Mouse (Mus musculus) 3T3-L1 (cell line): Measurements from ENCODE around the gene Bmp8b.
"Not testable (repeated sequence)": the region's sequence is repeated elsewhere in the genome, so short reads cannot be mapped to it uniquely, and the experiment has no call there.

Experiments
- DNase-seq: peaks from one replicate; pipeline ENCODE4 v3.0.0-alpha.2; 2015; ENCODE audit warnings: low read depth, low spot score

The Bmp8b gene

DNA sequence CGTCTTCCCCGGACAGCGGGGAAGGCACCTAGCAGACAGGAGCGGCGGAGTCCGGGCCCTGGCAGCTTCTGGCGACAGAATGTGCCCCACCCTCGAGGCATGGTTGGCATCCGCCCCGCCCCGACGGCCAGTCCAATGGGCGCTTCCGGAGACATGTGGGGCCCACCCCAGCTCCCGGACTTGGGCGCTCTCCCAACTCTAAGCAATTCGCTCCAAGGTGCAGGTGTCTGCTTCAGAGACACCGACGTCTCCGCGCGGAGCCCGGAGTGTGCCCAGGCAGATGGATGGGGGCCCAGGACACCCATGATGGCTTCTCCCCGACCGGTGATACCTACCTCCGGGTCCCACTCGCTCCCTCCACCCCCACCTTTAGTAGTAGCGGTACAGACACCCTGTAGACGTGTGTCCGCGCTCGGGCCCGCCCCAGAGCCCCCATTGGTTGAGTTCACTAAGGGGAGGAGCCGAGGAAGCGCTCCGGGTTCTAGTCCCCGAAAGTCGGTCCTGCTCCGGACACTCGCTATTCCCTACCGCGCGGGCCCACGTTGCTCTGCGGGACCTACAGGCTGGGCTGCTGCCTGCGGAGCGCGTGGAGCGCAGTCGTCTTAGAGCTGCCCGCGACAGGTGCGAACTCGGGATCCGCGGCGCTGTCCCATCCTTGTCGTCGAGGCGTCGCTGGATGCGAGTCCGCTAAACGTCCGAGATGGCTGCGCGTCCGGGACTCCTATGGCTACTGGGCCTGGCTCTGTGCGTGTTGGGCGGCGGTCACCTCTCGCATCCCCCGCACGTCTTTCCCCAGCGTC lies at the start of gene Bmp8b:
Gene Bmp8b, plus strand, starts transcription at position 515 of the 800 bp plus-strand sequence.
- DNase-seq: no peak

DNA sequence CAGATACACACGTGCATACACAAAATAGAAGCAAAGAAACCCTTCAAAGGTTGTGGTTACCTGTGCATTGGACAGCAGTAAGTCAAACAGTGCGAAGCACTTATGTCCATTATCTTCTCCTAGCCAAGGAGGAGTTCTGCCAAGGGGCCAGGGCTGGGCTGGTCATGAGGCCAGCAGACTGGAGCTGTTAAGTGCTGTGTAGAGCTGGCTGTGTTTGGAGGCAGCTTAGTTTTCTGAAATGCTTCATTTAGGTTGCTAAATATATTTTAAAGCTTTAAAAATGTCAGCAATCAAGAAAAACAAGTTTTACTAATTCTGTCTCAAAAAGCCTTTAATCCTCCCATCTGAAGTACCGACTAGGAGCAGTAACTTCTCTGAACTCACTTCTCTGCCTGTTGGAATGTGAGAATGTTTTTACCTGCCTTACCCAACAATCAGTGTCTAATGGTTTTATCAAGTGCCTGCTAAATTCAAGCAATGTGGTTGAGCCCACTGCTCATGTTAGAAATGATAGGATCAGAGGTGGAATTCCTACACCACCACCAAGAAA lies 48.3 kb upstream of the Bmp8b start:
- no peak for DNase-seq

DNA sequence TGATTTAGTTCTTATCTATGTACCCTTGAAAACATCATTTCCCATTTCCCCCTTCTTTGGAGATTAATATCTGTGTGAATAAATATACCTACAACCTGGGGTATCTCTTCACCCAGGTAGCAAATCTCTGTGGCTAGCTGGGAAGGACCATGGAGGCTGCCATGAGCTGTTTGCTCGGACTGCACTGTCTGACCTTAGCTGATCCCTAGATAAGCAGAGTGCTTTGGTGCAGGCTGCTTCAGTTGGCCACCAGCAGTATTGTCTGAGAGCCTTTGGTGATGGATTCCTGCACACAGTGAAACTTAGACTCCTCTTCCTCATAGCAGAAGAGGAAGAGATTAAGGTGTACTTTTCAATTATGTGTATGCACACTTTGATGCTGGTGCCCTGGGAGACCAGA lies 47.0 kb upstream of the Bmp8b start:
- no peak for DNase-seq

DNA sequence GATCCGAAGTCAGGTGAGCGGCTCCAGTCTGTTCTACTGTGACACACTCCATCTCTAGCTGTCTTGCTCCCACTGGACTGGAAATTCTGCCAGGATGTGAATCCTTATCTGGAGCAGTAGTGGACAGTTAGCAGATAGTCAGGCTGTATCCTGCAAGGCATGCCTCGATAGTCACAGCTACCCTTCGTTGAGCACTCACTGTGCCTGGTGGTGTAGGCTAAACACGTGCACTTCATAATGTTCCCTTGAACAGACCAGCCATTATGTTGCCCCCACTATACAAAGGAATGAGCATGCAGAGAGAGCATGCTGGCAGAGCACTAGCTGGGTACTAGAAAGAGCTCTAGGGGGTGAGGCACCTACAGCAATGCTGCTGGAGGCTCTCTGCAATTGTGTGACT lies 43.2 kb upstream of the Bmp8b start:
- no peak for DNase-seq

DNA sequence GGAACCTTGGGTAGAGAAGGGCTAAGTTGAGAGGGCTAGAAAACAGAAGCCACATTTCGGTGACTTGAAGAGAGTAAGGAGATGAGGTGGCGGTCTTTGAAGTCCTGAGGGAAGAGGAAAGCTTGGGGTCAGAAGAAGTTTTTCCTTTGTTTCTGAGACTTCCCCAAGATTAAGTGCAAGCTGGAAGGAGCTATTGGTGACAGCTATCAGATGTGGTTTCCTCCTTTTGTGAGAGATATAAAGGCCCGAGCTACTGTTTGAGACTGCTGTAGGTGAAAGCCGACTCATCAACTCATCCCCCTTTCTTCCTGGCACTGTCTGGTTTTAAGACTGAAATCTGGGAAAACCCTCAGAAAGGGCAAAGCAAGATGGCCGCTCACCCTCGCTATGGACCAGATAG lies 36.3 kb upstream of the Bmp8b start:
- no peak for DNase-seq

DNA sequence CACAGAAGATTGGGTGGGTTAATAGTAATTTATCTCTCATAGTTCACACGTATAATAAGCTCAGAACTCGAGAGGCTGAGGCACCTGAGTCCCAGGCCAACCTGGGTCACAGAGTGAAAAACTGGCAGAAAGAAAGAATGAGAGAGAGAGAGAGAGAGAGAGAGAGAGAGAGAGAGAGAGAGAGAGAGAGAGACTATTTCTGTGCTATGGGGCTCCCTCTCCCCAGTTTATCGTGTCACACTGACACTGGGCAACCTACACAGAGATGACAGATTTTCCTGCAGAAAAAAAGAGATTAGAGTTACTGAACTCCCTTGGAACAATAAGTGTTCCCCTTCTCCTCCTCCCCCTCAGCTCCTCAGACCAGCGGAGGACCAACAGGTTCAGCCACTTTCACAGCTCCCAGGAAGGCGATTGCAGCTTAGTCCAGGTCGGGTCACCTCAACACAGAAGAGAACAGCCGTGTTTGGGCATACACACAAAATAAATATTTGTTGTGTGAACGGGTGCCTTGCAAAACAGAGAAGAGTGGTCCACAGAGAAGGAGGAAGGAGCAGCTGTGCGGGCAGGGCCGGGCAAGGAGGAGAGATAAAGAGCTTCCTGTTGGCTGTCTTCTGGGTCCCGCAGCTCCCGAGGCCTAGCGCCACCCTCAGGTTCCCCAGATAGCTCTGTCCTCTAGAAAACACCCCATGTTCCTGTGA lies 33.5 kb upstream of the Bmp8b start:
- DNase-seq: peak; percentile 24

DNA sequence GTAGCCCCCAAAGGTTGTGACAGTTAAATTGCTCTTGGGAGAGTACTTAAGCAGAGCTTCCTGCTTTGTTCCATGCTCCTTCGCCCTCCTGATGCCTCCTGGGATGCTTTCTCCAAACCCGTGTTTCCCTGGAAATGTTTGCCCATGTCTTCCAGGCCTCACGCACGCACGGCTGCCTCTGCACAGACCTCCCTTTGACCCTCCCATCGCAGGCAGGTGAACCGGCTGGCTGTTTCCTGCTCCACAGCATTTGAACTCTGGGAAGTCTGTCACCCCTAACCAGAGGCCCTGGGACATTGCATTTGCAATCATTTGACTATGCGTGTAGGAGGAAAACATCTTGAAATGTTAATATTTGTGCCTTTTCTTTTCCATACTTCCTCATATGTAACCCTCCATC lies 28.0 kb upstream of the Bmp8b start:
- no peak for DNase-seq

DNA sequence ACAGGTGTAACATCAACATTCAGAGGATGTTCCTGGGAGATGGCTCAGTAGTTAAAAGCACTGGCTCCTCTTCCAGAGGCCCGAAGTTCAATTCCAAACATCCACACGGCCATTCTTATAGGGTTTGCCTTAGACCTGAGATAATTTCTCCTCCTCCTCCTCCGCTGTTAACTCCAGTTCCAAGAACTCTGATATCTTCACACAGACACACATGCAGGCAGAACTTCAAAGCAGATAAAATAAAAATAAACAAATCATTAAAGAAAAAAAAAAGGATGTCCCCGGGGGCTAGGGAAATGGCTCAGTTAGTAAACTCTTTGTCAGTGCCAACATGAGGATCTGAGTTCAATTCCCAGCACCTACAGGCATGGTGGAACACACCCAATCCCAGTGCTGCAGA lies 26.7 kb upstream of the Bmp8b start:
- DNase-seq: no peak

DNA sequence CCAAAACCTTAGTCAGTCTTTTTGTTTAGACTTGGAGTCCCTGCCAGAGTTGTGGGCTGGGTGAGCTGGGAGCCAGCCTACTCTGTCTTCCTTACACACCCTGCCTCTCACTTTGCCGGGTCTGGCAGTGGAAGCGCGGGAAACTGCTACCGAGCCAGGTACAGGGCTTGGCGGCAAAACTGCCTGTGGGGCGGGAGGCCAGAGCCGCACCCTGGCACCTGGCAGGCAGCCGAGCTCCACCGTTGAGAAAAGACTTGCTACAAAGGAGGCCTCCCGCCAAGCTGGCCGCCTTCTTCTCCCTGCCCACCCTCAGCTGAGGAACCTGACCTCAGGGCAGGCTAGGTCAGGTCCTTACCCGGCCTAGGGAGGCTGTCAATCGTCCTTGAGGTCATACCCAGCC lies 24.2 kb upstream of the Bmp8b start:
- no peak for DNase-seq

DNA sequence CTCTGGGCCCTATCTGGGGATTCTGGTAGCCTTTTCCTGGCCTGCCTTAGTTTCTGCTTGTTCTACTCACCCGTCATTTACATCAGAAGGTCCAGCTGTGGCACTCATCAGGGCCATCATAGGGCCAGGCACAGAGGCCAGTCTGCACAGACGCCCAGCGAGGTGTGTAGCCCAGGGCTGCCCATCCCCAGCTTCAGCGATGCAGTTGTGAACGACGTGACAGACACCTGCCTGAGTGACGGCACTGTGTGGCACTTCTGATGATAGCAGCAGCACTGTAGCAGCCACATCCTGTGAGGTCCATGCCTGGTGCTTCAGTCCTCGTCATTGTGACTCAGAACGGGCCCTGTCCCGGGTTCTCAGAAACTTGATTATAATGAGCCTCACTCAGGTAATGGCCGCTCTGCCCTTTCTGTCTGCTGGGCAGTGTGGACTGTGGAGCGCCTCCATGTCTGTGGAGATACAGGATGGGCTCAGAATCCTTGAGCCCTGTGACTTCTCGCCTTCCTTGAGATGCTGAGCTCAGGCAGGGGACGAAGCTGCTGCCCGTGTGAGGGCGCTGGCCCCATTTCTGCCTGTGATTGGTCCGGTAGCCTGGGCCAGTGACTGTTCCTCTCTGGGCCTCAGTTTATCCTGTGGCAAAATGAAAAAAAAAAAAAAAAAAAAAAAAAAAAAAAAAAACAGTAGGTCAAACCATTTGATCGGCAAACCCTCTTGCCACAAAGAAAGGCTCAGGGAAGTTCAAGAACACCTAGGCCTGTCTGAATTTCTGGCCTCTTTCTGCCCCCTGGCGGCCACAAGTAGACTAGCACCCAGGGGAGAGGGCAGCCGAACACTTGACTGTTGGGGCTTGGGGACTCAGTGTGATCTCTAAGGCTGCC lies 22.4 kb upstream of the Bmp8b start:
- peak; percentile 66 for DNase-seq

DNA sequence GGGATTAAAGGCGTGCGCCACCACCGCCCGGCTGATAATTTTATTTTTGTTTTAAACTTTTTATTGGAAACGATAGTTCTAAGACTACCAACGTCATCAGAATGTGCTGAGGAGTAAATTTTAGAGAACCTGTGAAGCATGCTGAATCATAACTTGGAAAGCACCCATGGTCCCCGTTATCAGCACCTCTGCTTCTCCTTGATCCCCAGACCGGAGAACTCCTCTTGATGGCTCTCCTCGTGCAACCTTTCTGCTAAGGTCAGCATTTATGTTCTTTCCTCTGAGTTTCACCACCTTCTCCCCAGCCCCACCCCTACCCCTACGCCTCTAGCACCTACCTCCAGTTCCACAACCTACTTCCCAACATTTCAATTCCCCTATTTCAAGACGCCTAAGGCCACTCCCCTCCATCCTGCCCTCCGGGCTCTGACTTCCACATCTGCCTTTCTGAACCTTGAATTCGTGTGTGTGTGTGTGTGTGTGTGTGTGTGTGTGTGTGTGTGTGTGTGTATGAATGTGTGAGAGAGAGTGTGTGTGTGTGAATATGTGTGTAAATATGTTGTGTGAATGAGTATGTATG lies 21.6 kb upstream of the Bmp8b start:
- DNase-seq: no peak

DNA sequence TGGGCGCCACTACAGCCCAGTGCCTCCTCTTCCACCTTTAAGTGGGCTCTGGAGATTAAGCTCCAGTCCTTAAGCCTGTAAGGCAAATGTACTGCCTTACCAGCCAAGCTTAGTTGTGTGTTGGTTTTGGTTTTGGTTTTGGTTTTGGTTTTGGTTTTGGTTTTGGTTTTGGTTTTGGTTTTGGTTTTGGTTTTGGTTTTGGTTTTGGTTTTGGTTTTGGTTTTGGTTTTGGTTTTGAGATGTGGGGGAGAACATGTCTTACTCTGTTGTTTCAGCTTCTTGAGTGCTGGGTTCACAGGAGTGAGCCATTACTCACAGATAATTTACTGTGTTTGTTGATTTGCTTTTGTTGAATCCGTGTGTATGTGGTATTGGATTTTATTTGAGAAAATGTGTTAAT lies 19.7 kb upstream of the Bmp8b start:
- DNase-seq: no peak

DNA sequence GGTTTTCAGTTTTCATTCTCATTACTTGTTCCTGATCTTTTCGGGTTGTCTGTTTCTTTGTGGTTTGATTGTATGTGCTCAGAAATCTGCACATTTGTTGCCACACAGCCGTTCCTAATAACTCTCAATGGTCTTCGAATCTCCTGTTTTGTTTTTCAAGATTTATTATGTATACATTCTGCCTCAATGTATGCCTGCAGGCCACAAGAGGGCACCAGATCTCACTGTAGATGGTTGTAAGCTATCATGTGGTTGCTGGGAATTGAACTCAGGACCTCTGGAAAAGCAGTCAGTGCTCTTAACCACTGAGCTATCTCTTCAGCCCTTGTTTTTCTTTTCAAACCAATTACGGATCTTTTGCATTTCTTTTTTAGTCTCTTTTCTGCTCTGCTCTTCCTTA lies 18.6 kb upstream of the Bmp8b start:
- no peak for DNase-seq

DNA sequence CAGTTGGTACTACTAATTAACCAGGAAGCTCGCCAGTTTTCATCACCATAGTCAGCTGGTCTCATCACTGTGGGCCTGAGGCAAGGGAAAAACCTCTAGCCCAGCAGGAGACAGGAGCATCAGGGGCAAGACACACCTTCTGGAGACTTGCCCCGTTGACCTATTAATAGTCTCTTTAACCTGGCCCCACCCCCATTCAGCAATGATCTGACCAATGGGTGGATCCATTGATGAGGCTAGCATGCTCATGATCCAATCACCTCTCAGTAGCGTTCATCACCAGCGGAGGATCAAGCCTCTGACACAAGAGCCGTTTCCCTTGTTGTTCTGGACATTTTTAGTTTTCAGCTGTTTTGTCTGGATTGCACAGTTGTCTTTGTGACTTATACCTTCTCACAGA lies 12.3 kb upstream of the Bmp8b start:
- no peak for DNase-seq

DNA sequence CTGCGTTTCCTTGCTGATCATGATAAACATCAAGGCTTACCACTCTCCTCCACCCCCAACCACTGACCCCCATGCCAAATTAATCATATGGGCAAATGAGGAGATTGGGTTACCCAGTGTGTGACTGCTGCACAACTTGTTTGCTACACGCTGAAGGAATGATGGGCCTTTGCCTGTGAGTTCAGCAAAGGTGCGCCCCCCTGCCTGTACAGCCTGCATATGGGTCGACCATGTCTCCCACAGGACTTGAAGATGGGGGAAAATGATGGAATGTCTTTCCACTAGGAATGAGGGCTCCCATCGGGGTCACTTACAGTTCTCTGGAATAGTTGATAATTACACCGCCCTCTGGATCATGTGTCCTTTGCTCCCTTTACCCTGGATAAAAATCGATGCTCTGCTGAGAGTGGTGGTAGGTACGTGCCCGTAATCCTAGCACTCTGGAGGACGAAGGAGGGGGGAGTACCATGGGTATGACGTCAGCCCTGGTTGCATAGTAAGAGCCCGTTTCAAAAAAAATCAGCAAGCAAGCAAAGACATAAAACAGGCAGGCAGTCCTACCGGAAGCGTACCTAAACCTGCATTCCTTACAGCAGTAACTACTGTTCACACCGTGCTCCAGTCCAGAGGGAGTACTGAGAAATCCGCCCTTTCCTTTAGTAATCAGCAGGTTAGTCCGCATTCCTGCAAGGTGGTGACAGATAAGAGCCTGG lies 11.7 kb upstream of the Bmp8b start:
- DNase-seq: no peak

DNA sequence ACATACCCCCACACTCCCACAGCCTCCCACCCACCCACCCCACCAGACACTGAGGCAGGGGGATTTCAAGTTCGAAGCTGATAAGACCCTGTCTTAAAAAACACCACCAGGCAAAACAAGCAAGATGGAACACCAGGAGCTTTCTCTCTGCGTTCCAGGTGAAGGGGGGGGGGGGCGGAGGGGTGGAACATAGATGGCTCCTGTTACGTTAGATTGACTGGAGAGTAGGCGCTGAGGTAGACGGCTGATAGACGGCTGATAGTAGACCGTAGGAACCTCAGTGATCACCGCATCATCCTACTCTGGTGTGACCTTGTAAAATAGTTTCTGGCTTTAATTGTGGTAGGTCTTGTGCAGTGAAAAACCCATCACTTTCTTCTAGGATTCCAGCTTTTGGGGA lies 11.1 kb upstream of the Bmp8b start:
- no peak for DNase-seq

DNA sequence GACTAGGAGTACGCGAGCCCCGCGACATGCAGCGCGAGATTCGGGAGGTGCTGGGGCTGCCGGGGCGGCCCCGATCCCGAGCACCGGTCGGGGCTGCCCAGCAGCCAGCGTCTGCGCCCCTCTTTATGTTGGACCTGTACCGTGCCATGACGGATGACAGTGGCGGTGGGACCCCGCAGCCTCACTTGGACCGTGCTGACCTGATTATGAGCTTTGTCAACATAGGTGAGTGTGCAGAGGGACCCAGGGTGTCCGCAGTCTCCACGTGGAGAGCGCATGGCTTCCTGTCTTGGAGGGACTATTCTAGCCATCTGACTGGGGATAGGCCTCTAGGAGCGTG lies 456 bp downstream of the Bmp8b start:
- no peak for DNase-seq

DNA sequence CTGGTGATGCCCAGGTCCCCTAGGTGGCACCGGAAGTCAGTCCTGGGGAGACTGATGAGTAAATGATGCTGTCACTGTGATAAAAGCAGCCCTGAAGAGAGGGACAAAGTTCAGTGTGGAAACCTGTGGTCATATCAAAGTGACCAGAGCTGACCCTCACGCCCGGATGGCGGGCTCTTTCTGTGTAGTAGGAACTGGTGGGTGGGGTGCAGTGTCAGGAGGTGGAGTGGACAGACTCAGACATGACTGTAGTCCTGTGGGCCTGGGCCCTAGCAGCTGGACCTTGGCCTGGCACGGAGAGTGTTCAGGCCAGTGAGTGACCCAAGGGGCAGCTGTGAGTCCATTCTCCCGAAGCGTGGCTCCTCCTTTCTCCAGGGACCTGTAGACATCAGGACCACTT lies 964 bp downstream of the Bmp8b start:
- DNase-seq: not testable (repeated sequence)

DNA sequence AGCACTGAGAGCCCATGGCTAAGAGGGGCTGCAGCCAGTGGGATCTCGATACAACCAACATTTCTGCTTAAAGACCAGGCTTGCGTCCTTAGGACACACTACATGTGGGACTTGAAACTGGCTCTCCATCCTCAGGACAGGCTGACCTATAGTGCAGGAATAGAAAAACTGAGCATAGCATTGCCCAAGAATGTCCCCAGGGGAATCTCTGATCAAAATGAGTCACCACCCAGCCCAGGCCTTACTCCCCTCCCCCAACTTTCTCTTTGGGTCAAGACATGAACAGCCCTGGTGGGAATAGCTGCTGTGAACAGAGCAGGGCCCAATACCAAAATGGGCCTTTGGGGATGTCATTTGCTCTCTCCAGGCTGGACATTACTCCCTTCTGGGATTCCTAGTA lies 1.9 kb downstream of the Bmp8b start:
- DNase-seq: peak; percentile 80

DNA sequence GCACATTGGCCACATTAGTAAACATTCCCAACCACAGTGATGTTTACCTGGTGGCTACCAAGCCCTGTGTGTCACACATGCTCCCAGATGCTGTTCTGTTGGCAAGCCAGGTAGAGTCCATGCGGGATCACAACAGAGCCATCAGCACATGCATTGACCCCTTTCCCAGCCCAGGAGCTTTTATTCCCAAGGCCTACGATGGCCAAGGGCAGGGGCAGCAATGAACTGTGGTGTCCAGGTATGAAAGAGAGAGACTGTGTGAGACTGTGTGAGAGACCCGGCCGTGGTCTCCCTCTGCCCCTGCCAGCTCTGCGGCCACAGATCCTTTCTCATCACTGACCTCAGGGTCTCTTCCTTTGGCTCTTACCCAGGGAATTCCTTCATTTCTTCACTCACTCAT lies 3.1 kb downstream of the Bmp8b start:
- DNase-seq: no peak

DNA sequence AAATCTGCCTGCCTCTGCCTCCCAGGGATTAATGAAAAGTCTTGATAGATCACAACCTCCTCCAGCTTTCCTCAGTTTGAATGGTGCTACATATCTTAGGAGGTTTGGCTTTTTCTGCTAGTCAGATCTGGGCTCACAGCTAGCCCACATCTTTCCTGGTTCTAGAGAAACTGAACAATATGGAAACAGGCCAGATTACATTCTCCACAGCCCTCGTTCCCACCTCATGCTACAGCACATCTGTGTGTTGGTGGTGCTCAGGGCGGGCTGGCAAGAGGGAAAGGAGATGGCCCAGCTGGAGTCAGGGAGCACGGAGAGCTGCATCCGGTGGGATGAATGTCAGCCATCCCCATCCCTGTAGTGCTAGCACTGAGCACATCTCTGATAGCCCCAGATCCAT lies 5.8 kb downstream of the Bmp8b start:
- no peak for DNase-seq
